Mouse (Mus musculus) ES-Bruce4 (cell line): ENCODE measurements at regions not wholly inside any gene's neighbourhood (a gene's known extent, or its start where the extent isn't known, plus 50 kb on each side); places are given as distances from the start of the nearest gene placed in this dataset.

Experiments used
- CTCF ChIP-seq: IDR thresholded peaks from one replicate; pipeline ENCODE4 v1.8.1; 2011; ENCODE audit warnings: low read depth, low read length
- EP300 ChIP-seq: IDR thresholded peaks from 2 replicates; pipeline ENCODE4 v1.6.1; 2011; ENCODE audit warnings: low read depth, low read length; ENCODE audit not compliant: insufficient read depth
- POLR2A ChIP-seq: IDR thresholded peaks from one replicate; pipeline ENCODE4 v1.8.1; 2011; ENCODE audit warnings: low read length; ENCODE audit not compliant: insufficient read depth

- TF ChIP-seq EP300: no peak
- no peak for TF ChIP-seq CTCF
- no peak for TF ChIP-seq POLR2A
These were observed 362.4 kb upstream of the Map3k7 start for GRCm38 (mm10) chr4:31601536-31601935.
